Mouse (Mus musculus) midbrain, embryonic 10.5 days (tissue): ENCODE results near the gene Ube2q2. TPM values are rescaled to one million over a fixed set of nuclear protein-coding genes. Genes with fewer than 3 reads are reported as not detected.
"Not testable (repeated sequence)": the region's sequence is repeated elsewhere in the genome, so short reads cannot be mapped to it uniquely, and the experiment has no call there.

ENCODE experiments used
- DNase-seq: peaks from one replicate; pipeline ENCODE4 v3.0.0-alpha.2; 2017; ENCODE audit warnings: low spot score
- H3K27ac ChIP-seq: fragments of 300-500 bp; sonication (generic); replicated peaks from 2 replicates; pipeline ENCODE4 v1.5.1; 2016; ENCODE audit warnings: mild to moderate bottlenecking
- H3K27me3 ChIP-seq: fragments of 300-500 bp; sonication (generic); 2 replicates; pipeline ENCODE4 v1.6.1; 2016; ENCODE audit warnings: low read depth, mild to moderate bottlenecking; ENCODE audit not compliant: poor library complexity, severe bottlenecking
- H3K36me3 ChIP-seq: fragments of 300-500 bp; sonication (generic); 2 replicates; pipeline ENCODE4 v1.6.1; 2016; ENCODE audit warnings: mild to moderate bottlenecking, moderate library complexity
- H3K4me1 ChIP-seq: fragments of 300-500 bp; sonication (generic); 2 replicates; pipeline ENCODE4 v1.6.1; 2016
- H3K4me3 ChIP-seq: fragments of 300-500 bp; sonication (generic); 2 replicates; pipeline ENCODE4 v1.5.1; 2016; ENCODE audit warnings: mild to moderate bottlenecking, moderate library complexity
- H3K9me3 ChIP-seq: fragments of 300-500 bp; sonication (generic); replicated peaks from 2 replicates; pipeline ENCODE4 v1.6.1; 2016; ENCODE audit warnings: mild to moderate bottlenecking
- WGBS: fragments of 180-500 bp; shearing (Covaris S2); methylation state at CpG from one replicate; pipeline ENCODE4 v1.1.7; 2016; 5-methylcytosine and 5-hydroxymethylcytosine counted together
- polyA plus RNA-seq: library from polyadenylated mRNA; unstranded; fragments of >200 nt; fragmentation: Nextera tagmentation; extraction: Ambion mirVana; gene quantifications from 2 replicates; pipeline ENCODE4 v1.2.1, GENCODE M21; 2016

Gene Ube2q2
- polyA plus RNA-seq, 1 experiment from 2014 or later = 37.7 TPM

DNA sequence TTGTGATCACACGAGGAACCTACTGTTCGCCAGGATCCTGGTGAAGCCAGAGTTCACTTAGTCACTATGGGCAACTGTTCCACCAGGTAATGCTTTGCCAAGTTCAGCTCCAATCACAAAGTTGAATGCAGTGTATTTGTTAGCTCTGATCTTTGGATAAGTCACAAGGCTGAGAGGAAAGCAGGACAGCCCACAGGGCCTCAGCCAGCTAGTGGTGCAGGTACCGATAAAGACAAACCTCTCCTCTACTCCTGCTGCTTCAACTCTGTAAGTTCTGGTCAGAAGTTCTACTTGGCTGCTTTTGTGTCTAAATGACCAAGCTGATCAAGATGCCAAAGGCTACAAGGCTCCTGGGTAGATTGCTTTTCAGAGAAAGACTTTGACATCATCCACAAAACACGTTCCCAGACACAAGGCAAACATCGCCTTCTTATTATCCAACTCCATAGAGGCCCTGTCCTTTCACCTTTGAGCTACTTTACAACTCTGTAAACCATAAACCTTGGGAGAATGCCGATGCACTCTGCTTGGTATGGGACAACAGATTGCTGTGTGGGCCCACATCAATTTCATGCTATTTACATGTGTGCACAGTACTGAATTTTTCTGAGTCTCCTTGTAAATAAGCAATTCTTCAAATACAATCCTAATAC is 102.1 kb downstream of the Ube2q2 start:
- no peak overlapping the region for H3K4me3 ChIP-seq
- whole genome bisulfite sequencing = 88% methylated on average over 6 of the region's 6 CpGs
- no peaks in the 10 kb centered on the region; the same call in 1 of the 2 replicates for H3K4me1 ChIP-seq
- H3K27me3 ChIP-seq = no peaks in the 10 kb centered on the region
- H3K9me3 ChIP-seq = no peaks in the 10 kb centered on the region
- H3K36me3 ChIP-seq = no peaks in the 10 kb centered on the region
- no peak for DNase-seq
- H3K27ac ChIP-seq = no peak overlapping the region

GRCm38 (mm10) chr9:55252097-55252496 is 103.4 kb downstream of the Ube2q2 start:
- DNase-seq, H3K36me3 ChIP-seq, H3K4me3 ChIP-seq, H3K27me3 ChIP-seq, H3K9me3 ChIP-seq, H3K4me1 ChIP-seq, H3K27ac ChIP-seq: not testable (repeated sequence)
- 63% methylated on average over 2 of the region's 2 CpGs for WGBS

DNA sequence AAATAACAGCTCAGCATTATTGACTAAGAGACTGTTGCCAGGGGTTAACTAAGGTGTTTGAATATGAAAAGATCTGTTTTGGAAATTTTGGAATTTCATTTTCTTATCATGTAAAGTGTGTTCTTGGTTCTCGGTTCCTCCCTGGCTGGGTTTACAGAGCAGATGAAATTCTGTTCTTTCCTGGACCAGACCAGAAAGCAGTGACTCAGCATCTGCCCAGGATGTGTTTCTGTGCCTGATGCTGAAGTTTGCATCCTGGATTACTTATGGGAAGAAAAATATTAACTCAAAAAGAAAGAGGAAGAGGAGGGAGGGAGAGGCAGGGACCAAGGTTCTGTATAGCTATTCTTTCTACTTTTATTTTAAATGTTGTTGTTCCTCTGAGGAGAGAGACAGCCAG is 105.2 kb downstream of the Ube2q2 start:
- DNase-seq = no peak
- H3K9me3 ChIP-seq = no peaks in the 10 kb centered on the region
- H3K27ac ChIP-seq = no peak overlapping the region
- H3K27me3 ChIP-seq = no peaks in the 10 kb centered on the region
- H3K36me3 ChIP-seq = no peaks in the 10 kb centered on the region
- 85% methylated on average over 1 of the region's 1 CpGs for WGBS
- H3K4me1 ChIP-seq = no peaks in the 10 kb centered on the region; the same call in 1 of the 2 replicates
- H3K4me3 ChIP-seq = no peak overlapping the region

DNA sequence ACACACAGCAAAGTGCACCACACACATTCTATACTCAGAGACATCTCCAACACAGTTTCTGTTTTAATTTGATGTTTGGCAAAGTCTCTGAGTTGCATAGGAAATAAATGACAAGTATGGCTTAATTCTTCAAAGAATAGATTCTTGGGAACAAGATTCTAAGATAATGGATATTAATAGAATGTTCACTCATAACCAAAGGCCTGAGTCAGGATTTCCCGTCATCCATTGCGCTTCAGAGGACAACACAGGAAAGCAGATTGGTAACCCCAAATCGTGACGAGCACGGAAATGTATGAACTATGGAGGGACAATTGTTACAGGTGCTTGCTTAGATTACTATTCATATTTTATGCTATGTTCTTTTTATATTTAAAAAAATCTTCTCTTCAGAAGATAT is 106.4 kb downstream of the Ube2q2 start:
- 93% methylated on average over 5 of the region's 5 CpGs for WGBS
- H3K9me3 ChIP-seq = no peaks in the 10 kb centered on the region
- no peaks in the 10 kb centered on the region for H3K36me3 ChIP-seq
- no peak overlapping the region for H3K4me3 ChIP-seq
- no peaks in the 10 kb centered on the region for H3K27me3 ChIP-seq
- H3K27ac ChIP-seq = no peak overlapping the region
- DNase-seq = no peak
- no peaks in the 10 kb centered on the region for H3K4me1 ChIP-seq

DNA sequence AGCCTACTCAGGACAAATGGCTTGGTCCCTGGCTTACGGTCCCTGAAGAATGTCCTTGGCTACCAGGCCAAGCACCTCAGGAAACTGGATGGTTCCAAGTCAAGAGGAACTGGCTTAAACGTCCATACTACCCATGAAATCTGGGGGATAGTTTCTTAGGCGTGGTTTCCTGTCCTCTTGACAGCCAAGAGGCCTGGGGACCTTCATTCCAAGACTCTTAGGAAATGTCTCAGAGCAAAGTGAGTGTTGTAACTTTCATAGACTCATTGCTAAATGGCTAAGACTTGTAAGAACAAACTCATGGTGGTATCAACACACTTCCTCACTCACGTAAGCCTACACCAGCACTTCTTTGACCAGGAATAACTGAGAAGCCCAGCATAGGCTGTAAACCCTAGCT is 107.0 kb downstream of the Ube2q2 start:
- no peak overlapping the region for H3K4me3 ChIP-seq
- no peaks in the 10 kb centered on the region for H3K27me3 ChIP-seq

GRCm38 (mm10) chr9:55257105-55257504 is 108.5 kb downstream of the Ube2q2 start:
- Histone ChIP-seq H3K4me1 (no peaks in the 10 kb centered on the region), H3K36me3 (no peaks in the 10 kb centered on the region), H3K9me3 (no peaks in the 10 kb centered on the region), H3K4me3 (no peak overlapping the region), H3K27ac (no peak overlapping the region), H3K27me3 (no peaks in the 10 kb centered on the region)
- DNase-seq = no peak
- WGBS = 96% methylated on average over 2 of the region's 2 CpGs

More for the DNA sequence above, 107.0 kb downstream of the Ube2q2 start:
- no peaks in the 10 kb centered on the region for H3K9me3 ChIP-seq
- no peaks in the 10 kb centered on the region for H3K4me1 ChIP-seq
- WGBS = 70% methylated on average over 4 of the region's 4 CpGs
- H3K36me3 ChIP-seq = no peaks in the 10 kb centered on the region
- no peak overlapping the region for H3K27ac ChIP-seq
- DNase-seq = no peak

Other genes with a start within 250 kb of the Ube2q2 start
- 3.9 and 5.4 TPM in 2 replicates for gene Hykk, start 231.6 kb upstream of the Ube2q2 start, polyA plus RNA-seq
- 314 and 322 TPM in 2 replicates for gene Psma4, start 198.1 kb upstream of the Ube2q2 start, polyA plus RNA-seq
- gene AY074887, start 197.9 kb upstream of the Ube2q2 start, polyA plus RNA-seq = 0.97 and 1.3 TPM in 2 replicates
- 2.7 and 3.6 TPM in 2 replicates for gene Chrna5, start 168.0 kb upstream of the Ube2q2 start, polyA plus RNA-seq
- gene Chrna3, start 122.3 kb upstream of the Ube2q2 start, polyA plus RNA-seq = 8.2 and 8.8 TPM in 2 replicates
- 1.9 and 2.2 TPM in 2 replicates for gene Chrnb4, start 100.1 kb upstream of the Ube2q2 start, polyA plus RNA-seq
- gene Fbxo22, start 60.1 kb downstream of the Ube2q2 start, polyA plus RNA-seq = 84.1 and 86.9 TPM in 2 replicates
- gene Nrg4, start 178.0 kb downstream of the Ube2q2 start, polyA plus RNA-seq = 0.87 and 1.0 TPM in 2 replicates
- 0.31 and 0.62 TPM in 2 replicates for gene Tmem266, start 178.1 kb downstream of the Ube2q2 start, polyA plus RNA-seq